Mouse (Mus musculus) heart, postnatal 25 days (tissue): ENCODE results near the gene Ttc3. TPM values are rescaled to one million over a fixed set of nuclear protein-coding genes. Genes with fewer than 3 reads are reported as not detected.
"Not testable (repeated sequence)": the region's sequence is repeated elsewhere in the genome, so short reads cannot be mapped to it uniquely, and the experiment has no call there.

Experiments used
- DNase-seq: peaks from one replicate; pipeline ENCODE4 v3.0.0; 2022; ENCODE audit warnings: low spot score
- intact Hi-C: fragments of 180-260 bp; cut with DNase I; formaldehyde crosslinking; loops from one replicate; pipeline ENCODE4 v1.15.1; 2025
- total RNA-seq, 2 experiments: library from RNA; stranded (reverse); gene quantifications; 2 replicates each; pipeline ENCODE4 v1.2.3; 2021

Gene Ttc3
- total RNA-seq, 2 experiments from 2014 or later = 78.6 to 82.9 TPM

GRCm38 (mm10) chr16:94473086-94473822, 102.8 kb downstream of the Ttc3 start:
- intact Hi-C loops = loop anchor here (5.0 kb wide), 2 partner anchors 54 to 94 kb away; partner anchors contain the start of gene Vps26c
- peak; percentile 3 for DNase-seq

DNA sequence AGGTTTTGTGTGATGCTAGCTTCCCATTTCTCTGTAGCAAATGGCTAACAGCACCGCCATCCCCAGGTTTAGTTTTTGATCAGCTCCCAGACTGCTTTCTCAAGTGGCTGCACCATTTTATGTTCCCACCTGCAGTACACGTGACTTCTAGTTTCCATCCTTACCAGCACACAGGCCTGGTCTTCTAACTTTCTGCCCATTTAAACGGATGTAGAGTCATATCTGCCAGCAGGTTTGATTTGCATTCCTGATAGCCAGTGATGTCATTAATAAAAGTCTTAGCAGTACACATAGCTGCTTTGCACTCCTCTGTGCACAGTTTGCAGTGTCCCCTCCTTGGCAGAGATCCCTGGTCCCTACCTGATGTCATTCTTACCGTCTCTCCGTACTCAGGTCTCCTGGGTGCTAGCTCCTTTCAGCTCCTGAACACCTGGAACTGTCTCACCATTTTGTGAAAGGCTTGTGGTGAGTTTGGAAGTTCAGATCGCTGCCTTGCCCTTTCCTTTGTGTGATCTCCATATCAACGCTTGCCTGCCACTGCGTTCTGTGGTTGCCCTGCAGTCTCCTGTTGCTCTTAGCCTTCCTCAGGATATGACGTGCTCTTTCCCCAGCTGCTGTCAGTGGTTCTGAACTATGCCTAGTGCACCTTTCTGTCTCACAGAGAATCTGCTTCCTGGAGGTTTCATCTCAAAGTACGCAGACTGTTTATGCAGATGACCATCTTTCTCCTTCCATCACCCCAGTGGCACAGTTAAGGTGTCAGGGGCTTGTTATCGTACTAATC, 114.5 kb downstream of the Ttc3 start:
- no peak for DNase-seq
- intact Hi-C loops = no loop called here

DNA sequence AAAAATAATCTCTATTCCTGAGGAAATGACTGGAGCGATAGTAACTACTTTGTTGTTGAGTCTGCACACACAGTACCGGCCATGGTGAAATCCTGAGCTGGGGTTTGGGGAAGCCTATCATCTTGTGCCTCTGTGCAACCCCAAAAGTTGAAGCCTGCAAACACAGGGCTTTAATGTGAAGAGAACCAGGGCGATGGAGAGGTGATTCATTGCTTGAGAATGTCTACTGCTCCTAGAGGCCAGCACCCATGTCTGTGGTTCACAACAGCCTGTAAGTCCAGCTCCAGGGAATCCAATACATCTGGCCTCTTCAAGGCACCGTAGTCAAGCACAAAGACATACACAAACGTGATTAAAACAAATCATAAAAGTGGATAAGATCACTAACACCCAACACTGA, 116.9 kb downstream of the Ttc3 start:
- no peak for DNase-seq
- intact Hi-C loops = no loop called here

DNA sequence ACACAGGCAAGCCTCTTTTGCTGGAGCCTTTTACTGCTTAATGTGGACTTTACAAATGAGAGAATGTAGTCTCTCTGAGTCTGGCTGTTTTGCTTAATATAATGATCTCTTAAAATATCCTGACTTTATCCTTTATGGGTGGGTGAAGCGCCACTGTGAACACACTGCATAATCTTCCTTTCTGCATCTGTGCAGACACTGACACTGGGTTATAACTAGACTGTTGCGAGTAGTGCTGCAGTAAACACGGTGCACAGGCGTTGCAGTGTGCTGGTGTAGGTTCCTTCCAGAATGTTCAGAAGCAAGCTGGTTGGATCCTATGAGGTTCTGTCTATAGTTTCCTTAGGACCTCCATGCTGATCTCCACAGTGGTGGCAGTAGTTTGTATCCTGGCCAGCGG, 118.9 kb downstream of the Ttc3 start:
- no peak for DNase-seq
- intact Hi-C loops = no loop called here

DNA sequence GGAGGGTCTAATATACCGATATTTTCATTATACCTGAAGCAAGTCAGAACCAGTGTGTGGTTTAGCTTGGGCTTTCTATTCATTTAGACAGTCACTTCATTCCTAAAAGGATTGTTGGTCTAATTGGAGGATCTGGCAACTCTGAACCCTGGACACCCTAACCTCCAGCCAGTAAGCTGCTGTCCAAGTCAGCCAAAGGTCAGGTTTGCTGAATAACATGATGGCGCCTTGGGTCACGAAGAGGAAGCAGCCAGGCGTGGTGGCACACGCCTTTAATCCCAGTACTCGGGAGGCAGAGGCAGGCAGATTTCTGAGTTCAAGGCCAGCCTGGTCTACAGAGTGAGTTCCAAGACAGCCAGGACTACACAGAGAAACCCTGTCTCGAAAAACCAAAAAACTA, 126.8 kb downstream of the Ttc3 start:
- intact Hi-C loops, DNase-seq: not testable (repeated sequence)

DNA sequence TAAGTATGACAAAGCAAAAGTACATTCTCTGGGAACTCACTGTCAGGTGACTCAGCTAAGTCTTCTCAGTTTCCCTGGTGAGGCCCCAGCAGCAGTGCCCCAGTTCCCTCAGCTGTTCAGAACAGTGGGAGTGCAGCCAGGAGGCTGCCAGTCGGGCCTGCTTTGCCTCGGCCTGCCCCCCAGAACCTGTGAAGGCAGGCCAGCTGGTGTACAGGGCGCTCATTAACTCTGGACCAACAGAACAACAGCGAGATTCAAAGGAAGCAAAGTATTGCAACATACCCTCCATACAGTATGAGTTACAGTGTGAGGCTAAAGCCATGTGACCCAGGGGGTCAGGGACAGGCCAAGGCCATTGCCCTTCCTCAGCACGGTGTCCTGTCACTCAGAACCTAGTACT, 127.5 kb downstream of the Ttc3 start:
- peak; percentile 39 for DNase-seq
- intact Hi-C loops = no loop called here

DNA sequence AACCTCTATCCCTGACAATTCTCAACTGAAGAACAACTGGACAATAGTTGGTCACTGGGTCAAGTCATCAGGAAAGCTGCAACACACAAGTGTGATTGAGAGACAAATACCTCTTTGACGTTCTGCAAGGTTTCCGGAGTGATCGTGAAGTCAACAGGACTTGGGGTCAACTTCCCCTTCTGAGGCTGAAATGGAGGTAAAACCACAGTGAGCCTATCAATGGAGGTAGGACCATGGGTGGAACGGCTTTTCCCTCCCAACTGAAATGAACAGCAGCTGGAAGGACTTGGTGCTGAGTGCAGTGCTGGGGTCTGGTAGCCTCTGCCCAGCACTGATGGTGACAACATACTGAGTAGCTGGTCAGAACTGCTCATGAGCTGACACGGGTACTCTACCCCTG, 133.8 kb downstream of the Ttc3 start:
- intact Hi-C loops = no loop called here
- DNase-seq = no peak

GRCm38 (mm10) chr16:94507071-94507470, 136.7 kb downstream of the Ttc3 start:
- no peak for DNase-seq
- intact Hi-C loops = no loop called here

DNA sequence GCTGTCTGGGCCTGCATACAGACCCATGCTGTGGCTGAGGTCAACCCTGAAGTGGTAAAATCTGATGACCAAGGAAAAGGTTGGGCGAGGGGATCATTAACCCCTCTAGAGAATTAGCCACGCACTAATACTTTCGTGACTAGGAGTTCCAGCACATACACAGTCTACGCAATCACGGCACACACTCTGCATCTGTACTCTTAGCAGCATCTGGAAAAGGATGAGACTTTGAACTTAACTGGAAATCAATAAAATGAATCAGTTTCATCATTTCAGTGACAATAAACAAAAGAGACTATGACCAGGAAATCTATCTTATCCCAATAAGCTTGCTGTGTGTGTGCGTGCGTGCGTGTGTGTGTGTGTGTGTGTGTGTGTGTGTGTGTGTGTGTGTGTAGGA, 138.4 kb downstream of the Ttc3 start:
- intact Hi-C loops = no loop called here

GRCm38 (mm10) chr16:94509983-94510382, 139.6 kb downstream of the Ttc3 start:
- intact Hi-C loops = no loop called here
- no peak for DNase-seq

More for the DNA sequence above, 138.4 kb downstream of the Ttc3 start:
- no peak for DNase-seq

GRCm38 (mm10) chr16:94517606-94518005, 147.2 kb downstream of the Ttc3 start:
- intact Hi-C loops = no loop called here
- no peak for DNase-seq

Other genes starting within 250 kb of the Ttc3 start
- gene Hlcs, start 57.0 kb upstream of the Ttc3 start, total RNA-seq = 1 to 10 TPM; 5.0 to 5.7 TPM
- 1 to 10 TPM; 3.9 to 4.3 TPM for gene Ripply3, start 42.2 kb upstream of the Ttc3 start, total RNA-seq
- 10 to 100 TPM; 88.2 to 91.8 TPM for gene Pigp, start 1.2 kb downstream of the Ttc3 start, total RNA-seq
- 10 to 100 TPM; 23.0 to 24.2 TPM for gene Vps26c, start 156.2 kb downstream of the Ttc3 start, total RNA-seq
- gene Dyrk1a, start 199.4 kb downstream of the Ttc3 start, total RNA-seq = 10 to 100 TPM; 71.4 to 71.9 TPM